Mouse (Mus musculus) urinary bladder, postnatal 4 days (tissue): Measurements from ENCODE around the gene Olfr644.

ENCODE experiments used
- DNase-seq, 2 experiments: peaks; one replicate each; pipeline ENCODE4 v3.0.0; 2021 to 2022; ENCODE audit warnings: low spot score in 2 of 2

Gene Olfr644

GRCm38 (mm10) chr7:104071769-104072168 is at the start of gene Olfr644:
Gene Olfr644, minus strand, starts transcription at chr7:104071869.
- DNase-seq, result no peak

DNA sequence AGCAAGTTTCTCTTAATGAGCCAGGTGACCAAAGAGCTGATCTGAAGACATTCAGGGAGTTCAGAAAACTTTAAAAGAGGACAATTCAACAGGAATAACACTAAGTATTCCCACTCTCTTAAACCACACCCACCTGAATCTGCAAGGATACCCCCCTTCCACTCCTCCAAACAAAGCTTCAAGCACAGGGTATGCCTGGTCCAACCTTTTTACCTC is 33.0 kb upstream of the Olfr644 start, which contains the start of gene Olfr646:
Gene Olfr646 (plus strand): TSS at position 117 of the 216 bp plus-strand sequence.
- no peak for DNase-seq

DNA sequence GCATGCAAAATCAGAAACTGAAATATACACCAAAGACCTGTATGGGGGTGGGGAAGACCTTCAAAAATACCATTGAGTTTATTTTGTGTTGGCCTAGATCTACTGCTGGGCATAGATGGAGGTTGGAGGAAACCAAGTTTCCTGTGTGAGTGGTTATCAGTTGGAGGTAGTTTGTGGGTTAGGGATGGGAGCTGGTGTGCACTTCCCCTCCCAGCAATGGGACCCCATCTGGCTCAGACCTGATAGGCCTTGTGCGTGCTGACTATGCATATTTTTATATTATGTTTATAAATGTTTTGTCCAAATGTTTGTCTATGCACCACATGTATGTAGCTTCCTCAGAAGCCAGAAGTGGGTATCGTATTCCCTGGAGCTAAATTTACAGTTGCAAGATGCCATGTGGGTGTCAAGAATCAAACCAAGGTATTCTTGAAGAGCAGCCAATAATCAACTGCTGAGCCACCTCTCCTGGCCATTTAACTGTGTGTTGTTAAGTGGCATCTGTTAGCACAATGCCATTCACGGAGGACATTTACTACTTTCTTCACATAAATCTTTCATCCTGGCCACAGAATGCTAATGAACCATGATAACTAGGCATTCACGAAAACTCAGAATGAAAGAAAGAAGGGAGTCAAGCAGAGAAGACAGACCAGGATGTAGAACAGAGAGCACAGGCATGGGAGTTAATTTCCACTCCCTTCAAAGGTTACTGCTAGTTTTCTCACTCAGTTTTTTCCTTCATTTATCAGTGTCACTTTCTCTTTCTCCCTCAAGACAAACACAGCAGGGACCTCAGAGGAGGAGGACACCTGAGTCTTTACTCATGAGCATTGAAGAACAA is 32.5 kb upstream of the Olfr644 start:
- no peak for DNase-seq

DNA sequence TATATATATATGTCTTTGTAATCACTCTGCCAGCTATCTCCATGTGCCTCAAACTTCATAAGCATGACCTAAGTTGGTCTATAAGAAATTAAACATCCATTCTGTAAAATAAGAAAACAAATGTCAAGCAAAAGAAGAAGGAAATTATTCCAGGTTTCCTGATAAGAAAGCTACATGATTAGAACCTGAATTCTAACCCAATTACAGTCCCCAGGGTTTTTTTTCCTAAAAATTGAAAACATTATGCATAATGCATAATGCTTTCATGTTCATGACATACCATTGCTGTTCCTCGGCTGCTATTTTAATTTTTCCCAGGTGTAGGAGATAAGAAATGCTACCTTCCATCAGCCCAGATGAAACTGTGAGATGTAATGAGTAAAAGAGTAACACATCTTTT is 13.7 kb upstream of the Olfr644 start, which contains the start of gene Olfr645:
Gene Olfr645 (minus strand): TSS at position 101 of the 400 bp plus-strand sequence.
- no peak for DNase-seq

- no peak for DNase-seq
Observed at GRCm38 (mm10) chr7:104061345-104061744, 10.3 kb downstream of the Olfr644 start, which contains the start of gene 4930516K23Rik. Gene 4930516K23Rik, minus strand, starts transcription at chr7:104061445.

- no peak for DNase-seq
Observed at GRCm38 (mm10) chr7:104059215-104059614, 12.5 kb downstream of the Olfr644 start.

DNA sequence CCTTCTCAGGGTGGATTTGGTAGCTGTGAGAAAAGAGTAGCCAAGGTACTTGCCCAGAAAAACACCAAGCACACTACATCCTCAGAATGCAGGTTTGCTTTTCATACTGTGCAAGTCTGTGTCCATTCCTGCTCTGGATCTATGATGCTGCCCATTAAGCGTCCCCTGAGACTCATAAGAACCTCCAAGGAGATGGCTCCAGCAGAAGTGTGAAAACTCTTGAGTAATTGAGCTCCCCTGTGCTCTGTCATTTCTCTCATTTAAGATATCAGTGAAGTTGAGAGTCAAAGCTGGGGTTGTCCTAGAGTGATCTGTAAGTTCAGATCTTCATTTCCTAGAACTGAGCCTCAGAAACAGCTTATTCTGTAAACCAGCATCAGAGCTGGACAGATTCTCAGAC is 19.1 kb downstream of the Olfr644 start, which contains the start of gene Olfr642:
Gene Olfr642 (minus strand): TSS at position 101 of the 400 bp plus-strand sequence.
- DNase-seq, result no peak

DNA sequence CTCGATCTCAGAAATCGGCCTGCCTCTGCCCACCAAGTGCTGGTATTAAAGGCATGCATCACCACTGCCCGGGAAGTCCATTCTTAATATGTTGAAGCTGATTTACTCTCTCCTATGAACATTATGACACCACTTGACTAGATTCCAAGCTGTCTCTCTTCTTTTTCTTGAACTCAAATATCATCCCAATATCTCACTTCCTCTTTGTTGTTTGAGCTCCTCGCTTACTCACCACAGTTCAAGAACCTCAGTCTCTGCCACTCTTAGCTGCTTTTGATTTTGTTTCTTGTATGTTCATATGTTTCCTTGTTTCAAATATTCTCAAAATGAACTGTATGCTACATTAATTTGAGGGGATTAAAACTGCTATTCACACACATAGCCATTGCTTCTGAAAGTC is 20.9 kb downstream of the Olfr644 start:
- DNase-seq, result no peak

GRCm38 (mm10) chr7:104035145-104035544 is 36.5 kb downstream of the Olfr644 start, which contains the start of gene Olfr641:
Gene Olfr641, plus strand, starts transcription at chr7:104035445.
- no peak for DNase-seq

DNA sequence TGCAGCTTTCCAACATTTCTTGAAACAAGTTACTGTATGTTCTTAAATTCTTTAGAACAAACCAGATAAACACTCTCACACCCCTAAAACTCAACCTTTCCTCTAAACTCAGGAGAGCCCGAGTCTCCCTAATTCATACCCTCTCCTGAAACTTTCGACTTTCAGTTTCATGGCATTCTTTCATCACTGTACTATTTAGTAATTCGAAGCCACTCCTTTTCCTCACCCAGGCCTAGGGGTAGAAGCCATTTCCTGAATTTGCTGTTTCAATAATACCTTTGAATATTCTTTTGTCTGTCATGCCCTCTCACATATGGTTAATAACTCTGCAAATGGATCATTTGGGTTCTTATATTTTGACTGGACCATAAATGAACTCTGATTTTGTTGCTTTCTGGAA is 44.7 kb downstream of the Olfr644 start:
- DNase-seq, result no peak

GRCm38 (mm10) chr7:104025473-104025872 is 46.2 kb downstream of the Olfr644 start, which contains the start of gene Olfr640:
Gene Olfr640, minus strand, starts transcription at chr7:104025573.
- DNase-seq, result no peak

GRCm38 (mm10) chr7:104021651-104022050 is 50.0 kb downstream of the Olfr644 start:
- DNase-seq, result no peak

DNA sequence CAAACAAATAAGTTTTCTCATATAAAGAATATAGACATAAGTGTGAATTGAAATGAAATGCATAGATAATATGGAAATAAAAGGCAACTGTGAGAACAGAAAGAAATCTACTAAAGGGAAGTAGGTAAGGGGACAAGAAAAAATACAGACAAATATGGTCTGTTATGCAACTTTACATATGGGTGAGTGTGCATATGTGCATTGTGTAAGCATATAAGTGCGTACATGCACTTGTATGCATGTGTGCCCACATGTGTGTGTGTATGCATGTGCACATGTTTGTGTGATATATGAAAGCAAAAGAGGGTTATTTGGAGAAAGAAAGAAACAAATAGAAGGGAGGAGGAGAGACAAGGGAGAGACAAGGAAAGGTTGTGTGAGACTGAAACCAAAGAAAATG is 52.7 kb downstream of the Olfr644 start:
- DNase-seq, result no peak

DNA sequence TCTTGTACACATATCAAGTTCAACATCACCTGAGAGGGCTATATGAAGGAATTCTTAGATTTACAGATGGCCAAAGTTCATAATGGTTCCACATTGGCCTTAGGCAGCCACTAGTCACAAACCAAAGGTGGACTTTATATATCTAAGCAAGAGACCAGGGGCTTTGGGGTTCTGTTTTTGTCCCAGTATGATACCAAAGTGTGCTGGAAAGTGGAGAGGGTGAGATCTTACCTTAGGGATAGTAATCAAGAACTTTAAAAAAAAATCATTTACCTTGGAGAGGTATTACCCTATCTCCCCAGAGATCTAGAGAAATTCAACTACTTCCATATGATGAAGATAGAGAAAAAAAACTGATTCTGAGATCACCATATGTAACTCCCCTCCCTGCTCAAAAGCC is 54.5 kb downstream of the Olfr644 start, which contains the start of gene Olfr639:
Gene Olfr639 (minus strand): TSS at position 101 of the 400 bp plus-strand sequence.
- DNase-seq, result no peak
